Mouse (Mus musculus) E14TG2a.4 (cell line): ENCODE measurements around the gene Ppard.

Experiments used
- CTCF ChIP-seq: conservative IDR thresholded peaks from 2 replicates; pipeline ENCODE4 v1.5.1; 2014; ENCODE audit warnings: low read length
- NANOG ChIP-seq: IDR thresholded peaks from 2 replicates; pipeline ENCODE4 v1.6.1; 2014; ENCODE audit warnings: borderline replicate concordance, low read length, mixed read lengths
- POU5F1 ChIP-seq: IDR thresholded peaks from 2 replicates; pipeline ENCODE4 v1.6.1; 2014; ENCODE audit warnings: low read length, borderline replicate concordance

DNA sequence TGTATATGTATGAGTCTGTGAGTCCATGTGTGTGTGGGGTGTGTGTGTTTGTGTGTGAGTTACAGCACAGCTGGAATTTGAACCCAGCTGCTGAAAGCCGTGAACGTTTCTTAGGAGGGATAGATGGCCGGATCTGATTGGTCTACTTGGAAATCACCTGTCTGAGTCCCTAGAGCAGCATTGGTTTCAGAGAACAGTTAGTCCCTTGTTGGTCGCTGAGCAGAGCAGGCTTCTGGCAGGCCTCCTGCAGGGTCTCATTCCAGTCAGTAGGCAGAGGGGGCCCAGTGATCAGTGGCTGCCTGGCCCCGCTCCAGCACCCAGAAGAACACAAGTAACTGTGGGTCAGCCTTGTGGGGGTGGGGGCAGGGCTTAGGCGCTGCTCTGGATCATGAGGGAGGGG is 12.2 kb downstream of the Ppard start:
- TF ChIP-seq CTCF (no peak), POU5F1 (no peak), NANOG (no peak)
